Mouse (Mus musculus): Measurements from ENCODE around the gene Lingo3. TPM values are rescaled to one million over a fixed set of nuclear protein-coding genes. Genes with fewer than 3 reads are reported as not detected.

The Lingo3 gene
- polyA plus RNA-seq, 1 experiment from 2014 or later: 0.39 TPM

DNA sequence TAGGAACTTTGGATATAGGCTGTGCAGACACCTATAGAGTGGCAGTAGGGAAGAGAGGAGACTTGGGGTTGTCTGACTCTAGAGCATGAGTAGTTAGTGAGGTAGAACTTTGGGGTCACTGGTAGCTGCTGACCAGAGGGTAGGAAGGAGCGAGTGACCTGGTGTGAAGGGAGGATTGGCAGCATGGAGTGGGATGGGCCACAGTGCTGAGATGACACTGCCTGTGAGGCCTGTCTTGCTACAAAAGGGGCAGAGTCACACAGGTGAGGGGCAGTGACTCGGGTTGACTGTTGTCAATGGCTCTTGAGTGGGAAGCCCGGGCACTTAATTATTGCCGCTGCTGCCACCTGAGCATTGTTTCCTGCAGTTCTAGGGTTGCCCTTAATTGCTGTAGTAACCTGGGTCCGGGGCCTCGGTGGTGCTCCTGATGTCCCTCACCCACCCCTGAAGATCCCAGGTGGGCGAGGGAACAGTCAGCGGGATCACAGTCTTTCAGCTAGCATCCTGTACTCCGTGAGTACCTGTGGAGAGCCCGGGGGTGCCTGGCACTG, 15.9 kb downstream of the Lingo3 start:
- ATAC-seq (replicated peaks; ENCODE audit: extremely low read depth, insufficient read depth, low FRiP score): no peak
- peak overlapping the region; percentile 86 for H3K4me2 ChIP-seq (ENCODE audit: low read depth, low read length)
- H3K27ac ChIP-seq (ENCODE audit: low read length): no peak overlapping the region
- H3K4me1 ChIP-seq (ENCODE audit: control insufficient read depth, insufficient read depth, low read length): peaks cover 31% of the 10 kb centered on the region
- no peaks in the 10 kb centered on the region for H3K9me3 ChIP-seq (replicated peaks; ENCODE audit: control insufficient read depth, low read length)
- peak overlapping the region; percentile 93 for H3K4me3 ChIP-seq (ENCODE audit: low read length)
- H3K36me3 ChIP-seq (ENCODE audit: control insufficient read depth, insufficient read depth): peaks cover 15% of the 10 kb centered on the region
- peak overlapping the region; percentile 95 for H3K9ac ChIP-seq (ENCODE audit: low read length)
- 67% methylated on average over 10 of the region's 10 CpGs for WGBS
- H3K27me3 ChIP-seq (ENCODE audit: control insufficient read depth, insufficient read depth, low read length): peaks cover 2% of the 10 kb centered on the region

DNA sequence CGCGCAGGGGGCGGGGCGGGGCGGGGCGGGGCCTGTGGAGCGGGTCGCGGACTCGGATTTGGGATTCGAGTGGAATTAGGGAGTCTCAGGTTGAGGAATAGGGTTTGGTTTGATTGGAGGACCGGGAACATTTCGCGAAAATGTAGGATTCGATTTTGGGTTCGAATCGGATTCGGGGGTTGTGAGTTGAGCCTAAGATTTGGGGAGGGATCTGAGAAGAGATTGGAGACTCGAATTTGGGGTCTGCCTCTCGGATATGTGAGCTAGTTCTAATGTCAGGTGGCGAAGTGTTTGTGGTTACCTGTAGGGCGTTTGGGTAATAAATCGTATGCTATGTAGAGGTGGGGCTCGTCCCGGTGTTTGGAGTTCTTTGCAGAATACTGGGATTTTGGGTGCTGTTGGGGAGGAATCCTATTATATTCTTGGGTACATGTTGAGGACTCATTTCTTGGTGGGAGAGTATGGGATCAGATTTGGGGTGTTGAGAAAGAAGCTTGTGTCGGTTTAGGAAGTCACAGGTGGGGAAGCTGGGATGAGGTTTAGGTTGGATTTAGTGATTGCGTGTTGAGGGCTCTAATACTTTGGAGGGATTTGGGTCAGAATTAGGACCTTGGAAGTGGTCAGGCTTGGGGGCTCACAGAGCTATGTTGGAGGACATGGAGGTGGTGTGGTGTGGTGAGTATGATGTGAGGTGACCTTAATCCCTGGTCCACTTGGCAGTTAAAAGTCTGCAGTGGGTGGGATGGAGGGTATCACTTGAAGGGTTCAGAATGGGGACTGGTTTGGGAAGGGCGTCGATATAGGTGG, 16.6 kb downstream of the Lingo3 start:
- H3K9ac ChIP-seq (ENCODE audit: low read length): peak overlapping the region; percentile 95
- H3K4me1 ChIP-seq (ENCODE audit: control insufficient read depth, insufficient read depth, low read length): peaks cover 31% of the 10 kb centered on the region
- WGBS: 3% methylated on average over 29 of the region's 29 CpGs
- peak overlapping the region; percentile 86 for H3K4me2 ChIP-seq (ENCODE audit: low read depth, low read length)
- peak overlapping the region; percentile 94 for H3K27ac ChIP-seq (ENCODE audit: low read length)
- peaks cover 15% of the 10 kb centered on the region for H3K36me3 ChIP-seq (ENCODE audit: control insufficient read depth, insufficient read depth)
- no peak for ATAC-seq (replicated peaks; ENCODE audit: extremely low read depth, insufficient read depth, low FRiP score)
- no peaks in the 10 kb centered on the region for H3K9me3 ChIP-seq (replicated peaks; ENCODE audit: control insufficient read depth, low read length)
- H3K27me3 ChIP-seq (ENCODE audit: control insufficient read depth, insufficient read depth, low read length): no peaks in the 10 kb centered on the region
- H3K4me3 ChIP-seq (ENCODE audit: low read length): peak overlapping the region; percentile 93

DNA sequence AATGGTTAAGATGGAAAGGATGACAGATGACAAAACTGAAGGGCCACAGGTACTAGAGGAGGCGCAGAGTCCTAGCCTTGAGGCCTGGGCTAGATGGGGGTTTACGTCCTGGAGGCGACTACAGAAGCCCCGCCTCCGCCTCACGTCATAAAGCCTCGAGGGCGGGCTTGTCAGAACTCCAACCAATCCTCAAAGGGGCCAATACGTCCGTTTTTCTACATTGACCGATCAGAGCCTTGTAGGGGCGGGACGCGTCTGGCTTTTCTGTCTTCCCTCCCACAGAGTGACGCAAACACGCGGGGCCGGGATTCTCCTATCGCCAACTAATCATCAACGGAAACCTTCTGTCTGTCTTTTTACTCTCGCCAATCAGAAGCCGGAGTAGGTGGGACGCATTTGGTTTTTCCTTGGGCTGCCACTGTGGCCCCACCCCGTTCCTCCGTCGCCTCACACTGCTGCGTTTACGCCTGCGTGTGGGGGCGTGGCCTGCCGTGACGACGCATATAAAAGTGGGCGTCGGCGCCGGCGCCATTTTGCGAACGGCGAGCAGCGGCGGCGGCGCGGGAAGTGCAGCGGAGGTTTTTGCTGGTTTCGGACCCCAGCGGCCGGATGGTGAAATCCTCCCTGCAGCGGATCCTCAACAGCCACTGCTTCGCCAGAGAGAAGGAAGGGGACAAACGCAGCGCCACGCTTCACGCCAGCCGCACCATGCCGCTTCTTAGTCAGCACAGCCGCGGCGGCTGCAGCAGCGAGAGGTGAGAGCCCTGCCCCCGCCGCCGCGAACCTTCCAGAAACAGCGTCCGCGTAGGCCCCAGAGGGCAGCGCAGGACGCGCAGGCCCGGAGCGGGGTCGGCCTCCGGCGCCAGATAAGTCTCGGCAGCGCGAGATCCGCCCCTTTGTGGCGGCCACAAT, 17.4 kb downstream of the Lingo3 start, which contains the start of gene Oaz1:
Gene Oaz1 (plus strand): TSS at position 506 of the 912 bp plus-strand sequence.
- Histone ChIP-seq H3K27me3 (ENCODE audit: control insufficient read depth, insufficient read depth, low read length) (no peaks in the 10 kb centered on the region), H3K4me1 (ENCODE audit: control insufficient read depth, insufficient read depth, low read length) (peaks cover 31% of the 10 kb centered on the region), H3K9me3 (replicated peaks; ENCODE audit: control insufficient read depth, low read length) (no peaks in the 10 kb centered on the region), H3K36me3 (ENCODE audit: control insufficient read depth, insufficient read depth) (peaks cover 15% of the 10 kb centered on the region), H3K4me3 (ENCODE audit: low read length) (peak within 1 kb of the TSS; percentile 93), H3K9ac (ENCODE audit: low read length) (peak within 1 kb of the TSS; percentile 95), H3K4me2 (ENCODE audit: low read depth, low read length) (peak within 1 kb of the TSS; percentile 86), H3K27ac (ENCODE audit: low read length) (peak within 1 kb of the TSS; percentile 95)
- WGBS: under 1% methylated on average over 77 of the region's 82 CpGs
- peak; percentile 97 for ATAC-seq (replicated peaks; ENCODE audit: extremely low read depth, insufficient read depth, low FRiP score)

DNA sequence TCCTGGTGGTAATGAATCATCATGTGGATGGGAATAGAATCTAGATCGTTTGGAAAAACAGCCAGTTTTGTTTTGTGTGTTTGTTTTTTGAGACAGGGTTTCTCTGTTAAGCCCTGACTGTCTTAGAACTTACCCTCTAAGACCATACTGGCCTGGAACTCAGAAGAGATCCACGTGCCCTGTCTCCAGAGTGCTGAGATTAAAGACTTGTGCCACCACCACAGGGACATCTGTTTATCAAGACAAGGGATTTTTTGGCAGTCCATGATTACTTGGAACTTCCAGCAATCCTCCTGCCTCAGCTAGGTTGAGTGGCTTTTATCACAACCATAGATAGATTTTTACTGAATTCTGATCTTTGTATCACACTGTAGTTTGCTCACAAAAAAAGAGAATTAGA, 19.0 kb downstream of the Lingo3 start:
- H3K4me2 ChIP-seq (ENCODE audit: low read depth, low read length): no peak overlapping the region
- H3K27me3 ChIP-seq (ENCODE audit: control insufficient read depth, insufficient read depth, low read length): no peaks in the 10 kb centered on the region
- peaks cover 10% of the 10 kb centered on the region for H3K36me3 ChIP-seq (ENCODE audit: control insufficient read depth, insufficient read depth)
- peaks cover 19% of the 10 kb centered on the region for H3K4me1 ChIP-seq (ENCODE audit: control insufficient read depth, insufficient read depth, low read length)
- no peak for ATAC-seq (replicated peaks; ENCODE audit: extremely low read depth, insufficient read depth, low FRiP score)
- H3K4me3 ChIP-seq (ENCODE audit: low read length): no peak overlapping the region
- WGBS: 68% methylated on average over 2 of the region's 2 CpGs
- H3K27ac ChIP-seq (ENCODE audit: low read length): no peak overlapping the region
- H3K9me3 ChIP-seq (replicated peaks; ENCODE audit: control insufficient read depth, low read length): no peaks in the 10 kb centered on the region
- no peak overlapping the region for H3K9ac ChIP-seq (ENCODE audit: low read length)

DNA sequence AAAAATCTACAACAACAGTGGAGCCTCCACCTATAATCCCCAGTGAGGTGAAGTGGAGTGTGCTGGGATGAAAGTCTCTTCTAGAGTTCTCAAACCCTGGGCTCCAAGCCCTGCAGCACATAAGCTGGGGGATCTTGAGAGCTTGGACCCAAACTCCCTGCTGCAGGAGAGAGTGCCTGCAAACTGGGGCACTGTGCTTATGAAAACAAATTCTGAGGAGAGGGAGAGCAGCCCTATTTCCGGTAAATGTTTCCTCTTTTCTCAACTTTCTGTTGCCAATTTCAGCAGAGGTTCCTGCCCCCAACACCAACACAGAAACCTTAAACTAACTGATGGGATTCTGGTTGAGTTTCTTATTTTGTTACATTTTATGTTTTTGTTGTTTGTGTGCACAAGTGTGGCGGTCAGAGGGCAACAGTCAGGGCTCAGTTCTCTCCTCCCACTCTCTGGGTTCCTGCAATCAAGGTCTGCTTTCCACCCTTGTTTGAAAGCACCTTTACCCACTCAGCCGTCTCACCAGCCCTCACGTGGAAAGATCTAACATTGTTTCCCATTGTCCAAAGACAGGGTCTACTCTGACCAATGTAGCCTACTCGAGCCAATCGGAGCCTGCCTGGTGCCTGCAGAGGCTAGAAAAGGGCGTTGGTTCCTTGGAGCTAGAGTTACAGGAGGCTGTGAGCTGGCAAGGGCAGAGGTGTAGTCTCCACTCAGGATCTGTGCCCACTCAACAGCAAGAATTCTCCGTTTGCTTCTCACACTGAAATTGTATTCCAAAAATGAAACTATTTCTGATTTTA, 19.8 kb downstream of the Lingo3 start:
- 56% methylated on average over 8 of the region's 8 CpGs for WGBS
- H3K4me3 ChIP-seq (ENCODE audit: low read length): no peak overlapping the region
- peak overlapping the region; percentile 3; the same call in 1 of the 2 replicates for H3K27ac ChIP-seq (ENCODE audit: low read length)
- H3K27me3 ChIP-seq (ENCODE audit: control insufficient read depth, insufficient read depth, low read length): no peaks in the 10 kb centered on the region
- H3K36me3 ChIP-seq (ENCODE audit: control insufficient read depth, insufficient read depth): peaks cover 3% of the 10 kb centered on the region; the same call in 1 of the 2 replicates
- H3K9ac ChIP-seq (ENCODE audit: low read length): no peak overlapping the region
- H3K4me1 ChIP-seq (ENCODE audit: control insufficient read depth, insufficient read depth, low read length): peaks cover 12% of the 10 kb centered on the region
- no peak for ATAC-seq (replicated peaks; ENCODE audit: extremely low read depth, insufficient read depth, low FRiP score)
- no peaks in the 10 kb centered on the region for H3K9me3 ChIP-seq (replicated peaks; ENCODE audit: control insufficient read depth, low read length)
- no peak overlapping the region for H3K4me2 ChIP-seq (ENCODE audit: low read depth, low read length)

DNA sequence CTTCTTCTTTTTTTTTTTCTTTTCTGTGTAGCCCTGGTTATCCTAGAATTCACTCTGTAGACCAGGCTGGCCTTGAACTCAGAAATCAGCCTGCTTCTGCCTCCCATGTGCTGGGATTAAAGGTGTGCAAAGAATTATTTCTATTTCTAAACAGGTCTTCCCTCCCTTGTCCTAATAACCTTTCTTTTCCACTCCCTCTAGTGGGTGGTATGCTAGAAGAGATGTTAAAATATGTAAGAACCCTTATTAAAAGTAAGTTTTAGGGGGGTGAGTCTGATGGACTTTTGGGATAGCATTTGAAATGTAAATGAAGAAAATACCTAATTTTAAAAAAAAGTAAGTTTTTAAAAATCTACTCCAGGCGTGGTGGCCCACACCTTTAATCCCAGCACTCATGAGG, 20.5 kb downstream of the Lingo3 start:
- no peak overlapping the region for H3K4me2 ChIP-seq (ENCODE audit: low read depth, low read length)
- H3K36me3 ChIP-seq (ENCODE audit: control insufficient read depth, insufficient read depth): no peaks in the 10 kb centered on the region
- no peak overlapping the region for H3K9ac ChIP-seq (ENCODE audit: low read length)
- H3K4me3 ChIP-seq (ENCODE audit: low read length): no peak overlapping the region
- no peak for ATAC-seq (replicated peaks; ENCODE audit: extremely low read depth, insufficient read depth, low FRiP score)
- peaks cover 9% of the 10 kb centered on the region for H3K4me1 ChIP-seq (ENCODE audit: control insufficient read depth, insufficient read depth, low read length)
- H3K27ac ChIP-seq (ENCODE audit: low read length): no peak overlapping the region
- 81% methylated on average over 1 of the region's 1 CpGs for WGBS
- no peaks in the 10 kb centered on the region for H3K9me3 ChIP-seq (replicated peaks; ENCODE audit: control insufficient read depth, low read length)
- H3K27me3 ChIP-seq (ENCODE audit: control insufficient read depth, insufficient read depth, low read length): no peaks in the 10 kb centered on the region

DNA sequence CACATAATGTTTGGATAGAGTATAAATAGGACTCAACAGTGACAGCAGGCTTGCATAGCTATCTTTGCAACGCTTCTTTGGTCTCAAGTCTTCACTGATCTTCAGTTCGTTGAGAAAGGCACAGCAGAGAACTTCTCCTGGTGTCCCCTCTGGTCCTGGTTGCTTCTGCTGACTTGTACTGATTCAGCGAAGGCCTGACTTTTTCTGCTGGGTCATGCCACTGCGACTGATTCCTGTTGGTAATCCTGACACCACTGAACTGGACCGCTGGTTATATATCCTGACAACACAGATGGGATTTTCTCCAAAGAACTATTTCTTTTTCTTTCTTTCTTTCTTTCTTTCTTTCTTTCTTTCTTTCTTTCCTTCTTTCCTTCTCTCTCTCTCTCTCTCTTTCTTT, 21.3 kb downstream of the Lingo3 start:
- Histone ChIP-seq H3K4me3 (ENCODE audit: low read length) (no peak overlapping the region), H3K4me1 (ENCODE audit: control insufficient read depth, insufficient read depth, low read length) (peaks cover 2% of the 10 kb centered on the region; the same call in 1 of the 2 replicates), H3K36me3 (ENCODE audit: control insufficient read depth, insufficient read depth) (no peaks in the 10 kb centered on the region), H3K4me2 (ENCODE audit: low read depth, low read length) (no peak overlapping the region), H3K9me3 (replicated peaks; ENCODE audit: control insufficient read depth, low read length) (no peaks in the 10 kb centered on the region), H3K27me3 (ENCODE audit: control insufficient read depth, insufficient read depth, low read length) (no peaks in the 10 kb centered on the region), H3K27ac (ENCODE audit: low read length) (no peak overlapping the region), H3K9ac (ENCODE audit: low read length) (no peak overlapping the region)
- 89% methylated on average over 5 of the region's 5 CpGs for WGBS
- no peak for ATAC-seq (replicated peaks; ENCODE audit: extremely low read depth, insufficient read depth, low FRiP score)

DNA sequence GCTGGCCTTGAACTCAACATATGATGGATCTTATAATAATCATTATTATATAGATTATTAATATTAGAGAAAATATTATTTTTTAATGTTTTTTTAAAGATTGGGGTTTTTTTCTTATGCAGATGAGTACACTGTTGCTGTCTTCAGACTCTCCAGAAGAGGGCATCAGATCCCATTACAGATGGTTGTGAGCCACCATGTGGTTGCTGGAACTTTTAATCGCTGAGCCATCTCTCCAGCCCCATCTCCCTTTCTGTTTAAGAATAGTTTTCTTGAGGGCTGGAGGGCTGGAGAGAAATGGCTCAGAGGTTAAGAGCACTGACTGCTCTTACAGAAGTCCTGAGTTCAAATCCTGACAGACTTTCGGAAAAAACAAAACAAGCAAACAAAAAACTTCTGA, 21.8 kb downstream of the Lingo3 start:
- no peak for ATAC-seq (replicated peaks; ENCODE audit: extremely low read depth, insufficient read depth, low FRiP score)
- Histone ChIP-seq H3K27me3 (ENCODE audit: control insufficient read depth, insufficient read depth, low read length) (no peaks in the 10 kb centered on the region), H3K9ac (ENCODE audit: low read length) (no peak overlapping the region), H3K27ac (ENCODE audit: low read length) (no peak overlapping the region), H3K4me2 (ENCODE audit: low read depth, low read length) (no peak overlapping the region), H3K9me3 (replicated peaks; ENCODE audit: control insufficient read depth, low read length) (no peaks in the 10 kb centered on the region), H3K4me3 (ENCODE audit: low read length) (no peak overlapping the region), H3K36me3 (ENCODE audit: control insufficient read depth, insufficient read depth) (no peaks in the 10 kb centered on the region), H3K4me1 (ENCODE audit: control insufficient read depth, insufficient read depth, low read length) (0 out of 2 replicates have a peak, but pooled peaks cover 2% of the 10 kb centered on the region)
- WGBS: 47% methylated on average over 2 of the region's 2 CpGs

Data from heart, embryonic 16.5 days (tissue).